Mouse (Mus musculus) erythroblast, embryonic 14.5 days (primary cell): ENCODE measurements at regions not wholly inside any gene's neighbourhood (a gene's known extent, or its start where the extent isn't known, plus 50 kb on each side); places are given as distances from the start of the nearest gene placed in this dataset.

ENCODE experiments used
- H3K27me3 ChIP-seq: 2 replicates; pipeline ENCODE4 v1.6.1; 2012; ENCODE audit warnings: inconsistent platforms; ENCODE audit not compliant: control insufficient read depth
- H3K36me3 ChIP-seq: 2 replicates; pipeline ENCODE4 v1.6.1; 2012; ENCODE audit warnings: mild to moderate bottlenecking, inconsistent platforms; ENCODE audit not compliant: control insufficient read depth
- H3K4me1 ChIP-seq: 2 replicates; pipeline ENCODE4 v1.6.1; 2012; ENCODE audit warnings: inconsistent platforms; ENCODE audit not compliant: control insufficient read depth
- H3K4me3 ChIP-seq: replicated peaks from 2 replicates; pipeline ENCODE3; 2012; ENCODE audit warnings: moderate library complexity, mild to moderate bottlenecking, inconsistent platforms
- H3K9me3 ChIP-seq: 2 replicates; pipeline ENCODE4 v1.6.1; 2012; ENCODE audit warnings: low read length, inconsistent platforms, mixed read lengths; ENCODE audit not compliant: control insufficient read depth
- GATA1 ChIP-seq: IDR thresholded peaks from 2 replicates; pipeline ENCODE4 v1.6.1; 2012; ENCODE audit warnings: low read length, inconsistent platforms, mixed read lengths
- TAL1 ChIP-seq: IDR thresholded peaks from 3 replicates; pipeline ENCODE4 v1.6.1; 2012; ENCODE audit warnings: low read length, inconsistent platforms, mixed read lengths

DNA sequence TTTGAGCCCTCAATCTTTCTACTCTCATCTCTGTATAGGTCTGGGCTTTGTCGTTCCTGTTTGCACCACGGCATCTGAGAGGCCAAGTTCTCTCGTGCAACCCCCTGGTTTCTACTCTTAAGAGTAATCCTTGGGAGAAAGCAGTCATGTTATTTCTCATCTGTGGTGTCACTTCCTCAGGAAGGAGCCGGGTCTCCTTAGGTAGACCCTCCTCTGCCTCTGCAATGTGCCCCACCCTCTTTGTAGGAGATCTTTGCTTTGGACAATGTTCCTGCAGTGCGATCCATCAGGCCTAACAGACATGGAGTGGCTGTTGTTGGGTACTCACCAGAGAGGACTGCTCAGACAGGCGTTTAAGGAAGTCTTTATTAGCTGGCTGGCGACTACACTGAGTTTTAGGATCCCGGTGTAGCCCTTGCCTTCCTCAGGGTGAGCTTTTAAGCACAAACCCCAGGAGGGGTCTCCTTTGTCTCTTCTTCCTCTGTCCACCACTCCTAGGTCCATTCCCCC, 94.0 kb upstream of the Hmcn1 start:
- no peak overlapping the region for H3K4me3 ChIP-seq
- H3K27me3 ChIP-seq = no peaks in the 10 kb centered on the region
- TF ChIP-seq TAL1 (no peak), GATA1 (no peak)
- H3K36me3 ChIP-seq = no peaks in the 10 kb centered on the region
- H3K9me3 ChIP-seq = no peaks in the 10 kb centered on the region
- peaks cover 21% of the 10 kb centered on the region for H3K4me1 ChIP-seq

DNA sequence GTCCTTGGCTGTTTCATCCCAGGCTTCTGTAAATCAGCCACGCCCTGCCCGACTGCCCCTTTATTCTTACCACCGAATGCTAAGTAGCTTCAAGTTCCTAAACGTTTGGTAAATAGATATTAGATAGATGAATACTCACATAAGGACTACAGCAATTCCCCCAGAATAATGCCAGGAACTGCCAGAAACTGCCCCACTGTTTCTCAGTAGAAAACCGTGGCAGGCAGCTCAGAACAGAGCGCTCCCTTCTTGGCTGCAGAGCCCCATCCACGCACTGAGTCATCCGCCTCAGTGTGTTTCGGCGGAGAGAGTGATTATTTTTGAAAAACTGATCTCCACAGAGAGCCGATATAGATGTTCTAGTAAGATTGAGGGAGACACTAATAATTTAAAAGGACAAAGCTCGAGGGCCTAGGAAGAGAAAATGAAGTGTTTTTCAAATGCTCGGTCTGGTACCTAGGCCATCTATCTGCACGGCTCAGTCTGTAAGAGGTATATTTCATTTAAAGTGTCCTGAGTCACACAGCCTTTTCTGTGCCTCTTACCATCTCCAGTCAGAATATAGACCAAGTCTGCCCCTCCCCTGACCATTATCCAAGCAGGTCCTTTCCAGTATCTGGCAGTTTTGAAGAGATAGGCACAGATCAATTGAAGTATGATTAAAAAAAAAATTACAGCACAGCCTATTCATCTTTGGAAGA, 94.4 kb upstream of the Gm47985 start:
- Histone ChIP-seq H3K27me3 (no peaks in the 10 kb centered on the region), H3K4me1 (peaks cover 17% of the 10 kb centered on the region), H3K9me3 (no peaks in the 10 kb centered on the region), H3K4me3 (no peak overlapping the region), H3K36me3 (no peaks in the 10 kb centered on the region)
- TF ChIP-seq TAL1 = no peak
- no peak for TF ChIP-seq GATA1

DNA sequence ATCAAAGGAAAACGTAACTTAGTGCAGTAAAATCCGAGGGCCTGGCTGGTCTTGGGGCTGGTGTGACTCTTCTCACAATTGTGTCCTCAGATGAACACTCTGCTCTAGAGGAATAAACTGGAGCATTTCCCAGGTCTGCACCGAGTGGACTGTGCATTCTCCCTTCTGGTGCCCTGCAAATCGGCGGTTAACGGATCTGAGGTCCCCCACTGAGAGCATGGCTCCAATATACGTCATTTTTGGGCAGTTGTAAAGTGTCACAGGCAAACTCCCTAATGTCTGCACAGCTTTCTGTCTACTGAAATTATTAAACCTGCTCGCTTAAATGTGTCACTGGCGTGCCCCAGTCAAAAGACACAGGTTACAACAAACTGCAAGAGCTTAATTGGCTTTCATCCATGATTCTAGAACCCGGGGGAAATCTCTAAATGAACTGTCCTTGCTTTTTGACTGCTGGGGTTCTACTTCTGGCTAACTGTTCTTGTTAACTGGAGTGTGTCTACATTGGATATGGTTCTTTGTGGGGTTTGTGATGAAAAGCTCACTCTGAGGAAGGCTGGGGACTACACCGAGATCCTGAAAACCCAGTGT, 93.7 kb upstream of the Gm47985 start:
- H3K36me3 ChIP-seq = no peaks in the 10 kb centered on the region
- peaks cover 20% of the 10 kb centered on the region for H3K4me1 ChIP-seq
- no peak overlapping the region for H3K4me3 ChIP-seq
- TF ChIP-seq GATA1 = no peak
- TF ChIP-seq TAL1 = no peak
- H3K27me3 ChIP-seq = no peaks in the 10 kb centered on the region
- no peaks in the 10 kb centered on the region for H3K9me3 ChIP-seq

DNA sequence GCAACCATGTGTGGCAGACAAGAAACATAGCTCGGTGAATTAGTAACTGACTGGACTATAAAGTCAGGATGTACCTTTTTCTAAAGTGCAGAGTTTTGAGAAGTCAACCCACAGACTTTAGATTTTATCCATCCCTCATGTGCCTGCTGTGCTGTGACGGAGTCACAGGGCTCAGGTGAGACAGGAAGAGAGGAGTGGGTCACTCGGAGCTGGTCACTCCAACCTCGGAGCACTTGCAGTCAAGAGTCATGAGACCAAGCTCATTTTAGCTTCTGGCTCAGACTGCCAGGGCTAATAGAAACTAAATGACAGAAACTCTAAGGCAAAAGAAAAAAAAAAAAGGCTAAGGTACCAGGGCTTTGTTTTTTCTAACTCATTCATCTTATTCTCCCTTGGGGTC, 90.3 kb upstream of the Gm47985 start:
- Histone ChIP-seq H3K9me3 (no peaks in the 10 kb centered on the region), H3K27me3 (no peaks in the 10 kb centered on the region), H3K36me3 (no peaks in the 10 kb centered on the region), H3K4me3 (no peak overlapping the region), H3K4me1 (peaks cover 43% of the 10 kb centered on the region)
- no peak for TF ChIP-seq GATA1
- TF ChIP-seq TAL1 = no peak

DNA sequence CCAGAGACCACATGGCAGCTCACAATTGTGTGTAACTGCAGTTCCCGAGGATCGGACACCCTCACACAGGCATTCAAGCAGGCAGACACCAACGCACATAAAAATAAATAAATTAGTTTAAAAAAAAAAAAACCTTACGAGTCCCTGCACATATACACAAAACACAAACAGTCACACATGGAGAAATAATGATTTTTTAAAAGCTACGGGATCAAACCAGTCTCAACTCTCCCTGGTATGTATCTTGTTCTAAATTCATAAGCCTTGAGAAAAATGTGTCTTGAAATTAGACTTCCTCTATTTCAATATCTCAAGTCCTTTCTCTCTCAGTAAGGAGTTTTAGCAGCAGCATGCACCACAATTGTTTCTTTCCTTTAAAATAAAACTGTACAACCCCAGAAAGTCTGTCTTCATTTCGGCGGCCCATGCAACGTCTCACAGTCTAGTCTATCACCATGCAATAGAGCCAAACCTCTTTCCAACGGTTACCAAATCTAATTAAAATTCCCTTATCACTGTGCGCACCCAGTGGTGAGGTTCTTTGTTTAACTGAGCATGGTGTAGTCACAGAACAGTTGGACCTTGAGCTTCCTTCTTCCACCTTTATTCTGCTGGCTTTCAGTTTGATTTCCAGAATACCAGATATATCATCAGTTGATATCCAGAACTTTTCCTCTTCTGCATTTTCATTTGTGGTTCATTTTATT, 86.8 kb upstream of the Gm47985 start:
- no peaks in the 10 kb centered on the region for H3K27me3 ChIP-seq
- H3K4me1 ChIP-seq = peaks cover 61% of the 10 kb centered on the region
- H3K36me3 ChIP-seq = no peaks in the 10 kb centered on the region; the same call in 1 of the 2 replicates
- peaks cover 2% of the 10 kb centered on the region; the same call in 1 of the 2 replicates for H3K9me3 ChIP-seq
- TF ChIP-seq TAL1 (no peak), GATA1 (no peak)
- peak overlapping the region; percentile 43 for H3K4me3 ChIP-seq

DNA sequence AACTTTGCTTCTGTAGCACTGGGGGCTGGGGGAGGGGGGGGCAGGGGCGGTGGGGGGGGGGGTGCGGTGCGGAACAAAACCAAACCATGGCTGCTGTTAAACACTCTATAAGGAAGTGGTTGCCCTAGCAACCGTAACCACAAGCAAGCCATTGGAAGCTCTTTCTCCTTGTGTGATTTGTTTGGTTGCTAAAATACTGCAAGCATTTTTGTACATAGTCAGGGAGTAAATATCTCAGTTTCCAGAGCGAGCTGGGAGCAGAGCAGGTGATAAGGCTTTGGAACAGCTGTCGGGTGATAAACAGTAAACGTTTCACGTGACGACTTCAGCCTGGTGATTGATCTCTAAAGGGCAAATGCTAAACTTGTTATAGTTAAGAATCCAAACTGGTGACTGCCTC, 86.3 kb upstream of the Gm47985 start:
- Histone ChIP-seq H3K4me3 (peak overlapping the region; percentile 43), H3K27me3 (no peaks in the 10 kb centered on the region), H3K4me1 (peaks cover 67% of the 10 kb centered on the region), H3K9me3 (peaks cover 6% of the 10 kb centered on the region), H3K36me3 (peaks cover 3% of the 10 kb centered on the region; the same call in 1 of the 2 replicates)
- TF ChIP-seq GATA1 (peak; percentile 90), TAL1 (peak; percentile 87)

DNA sequence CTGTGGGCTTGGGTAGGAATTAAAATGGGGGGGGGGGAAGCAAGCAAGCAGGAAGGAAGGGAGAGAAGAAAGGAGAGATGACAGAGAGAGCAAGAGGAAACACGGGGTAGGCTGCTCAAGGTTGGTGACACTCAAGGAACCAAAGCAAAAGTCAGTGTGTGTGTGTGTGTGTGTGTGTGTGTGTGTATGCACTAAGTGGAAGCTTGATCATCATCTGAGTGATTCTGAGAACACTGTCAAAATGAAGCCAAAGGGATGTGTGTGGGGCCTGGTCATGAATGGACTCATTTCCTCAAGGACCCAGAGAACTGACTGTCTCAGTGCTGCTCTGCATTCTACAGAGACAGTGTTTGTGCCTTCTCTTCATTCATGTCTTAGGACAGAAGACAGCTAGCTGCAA, 84.8 kb upstream of the Gm47985 start:
- Histone ChIP-seq H3K27me3 (no peaks in the 10 kb centered on the region), H3K4me3 (no peak overlapping the region), H3K4me1 (peaks cover 80% of the 10 kb centered on the region), H3K36me3 (peaks cover 4% of the 10 kb centered on the region; the same call in 1 of the 2 replicates), H3K9me3 (peaks cover 6% of the 10 kb centered on the region)
- TF ChIP-seq TAL1 (no peak), GATA1 (no peak)

DNA sequence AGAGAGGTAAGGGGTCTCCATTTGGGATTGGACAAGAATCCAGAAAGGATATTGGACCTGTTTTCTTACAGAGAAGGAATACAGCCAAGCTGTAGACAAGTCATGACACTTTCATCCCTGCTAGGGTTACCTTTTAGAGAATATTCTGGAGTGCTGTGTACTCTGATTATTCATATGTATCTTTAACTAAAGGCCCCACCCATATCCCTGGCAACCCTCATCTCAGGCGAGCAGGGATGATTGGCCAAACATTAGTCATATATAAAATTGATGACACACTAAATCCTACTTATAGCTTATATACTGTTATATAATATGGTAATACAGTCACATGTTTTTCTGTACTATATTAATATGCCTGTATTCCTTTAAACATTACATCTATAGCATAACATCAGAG, 83.6 kb upstream of the Gm47985 start:
- H3K4me1 ChIP-seq = peaks cover 86% of the 10 kb centered on the region
- H3K27me3 ChIP-seq = no peaks in the 10 kb centered on the region

More for the DNA sequence above, 83.6 kb upstream of the Gm47985 start:
- TF ChIP-seq TAL1 (no peak), GATA1 (no peak)
- H3K4me3 ChIP-seq = no peak overlapping the region
- H3K9me3 ChIP-seq = peaks cover 6% of the 10 kb centered on the region
- peaks cover 4% of the 10 kb centered on the region; the same call in 1 of the 2 replicates for H3K36me3 ChIP-seq
